Mouse (Mus musculus): Measurements from ENCODE around the gene Metrn.

- TF ChIP-seq CTCF (IDR thresholded peaks at IDR 0.05; ENCODE audit: borderline replicate concordance, insufficient read depth, low read length) (no peak), POLR2A (IDR thresholded peaks at IDR 0.05; ENCODE audit: low read depth, low read length) (no peak)
These were observed 4.3 kb downstream of the Metrn start, which contains the start of gene Fam173a for GRCm38 (mm10) chr17:25792615-25793014.

Measured in embryonic fibroblast, embryonic 13.5 days (primary cell).